Mouse (Mus musculus) MEL (cell line): ENCODE measurements around the gene Stard7. TPM values are rescaled to one million over a fixed set of nuclear protein-coding genes. Genes with fewer than 3 reads are reported as not detected.

ENCODE experiments used
- DNase-seq: peaks from one replicate; pipeline ENCODE4 v3.0.0; 2011; ENCODE audit warnings: low read depth, low spot score
- H3K27ac ChIP-seq: 2 replicates; pipeline ENCODE4 v1.5.1; 2012; ENCODE audit warnings: low read depth, mild to moderate bottlenecking, control low read depth, low read length, moderate library complexity; ENCODE audit not compliant: control insufficient read depth
- H3K27me3 ChIP-seq, 2 experiments: fragments of 150-350 bp in 1 of 2; sonication (generic) in 1 of 2; 2 replicates each; pipeline ENCODE4 v1.6.1; 2012; ENCODE audit warnings: low read length in 2 of 2, mild to moderate bottlenecking in 2 of 2, improper control_type of control experiment in 1 of 2, moderate library complexity in 1 of 2; ENCODE audit not compliant: insufficient read depth in 2 of 2, control insufficient read depth in 1 of 2
- H3K36me3 ChIP-seq, 2 experiments: 2 replicates each; pipeline ENCODE4 v1.6.1; 2012 to 2014; ENCODE audit warnings: low read length in 2 of 2, improper control_type of control experiment in 1 of 2, inconsistent platforms in 1 of 2, mild to moderate bottlenecking in 1 of 2; ENCODE audit not compliant: insufficient read depth in 2 of 2, control insufficient read depth in 1 of 2
- H3K4me1 ChIP-seq, 2 experiments: fragments of 150-350 bp in 1 of 2; sonication (generic) in 1 of 2; 2 replicates each; pipeline ENCODE4 v1.6.1; 2012; ENCODE audit warnings: low read length in 2 of 2, improper control_type of control experiment in 1 of 2, mild to moderate bottlenecking in 1 of 2; ENCODE audit not compliant: insufficient read depth in 2 of 2, control insufficient read depth in 1 of 2
- H3K4me3 ChIP-seq, 2 experiments: fragments of 150-350 bp in 1 of 2; sonication (generic) in 1 of 2; 2 replicates each; pipeline ENCODE4 v1.5.1; 2012; ENCODE audit warnings: low read depth in 2 of 2, low read length in 2 of 2, mild to moderate bottlenecking in 2 of 2, moderate library complexity in 2 of 2, control low read depth in 1 of 2, improper control_type of control experiment in 1 of 2; ENCODE audit not compliant: control insufficient read depth in 1 of 2, insufficient read depth in 1 of 2
- H3K79me2 ChIP-seq: 2 replicates; pipeline ENCODE4 v1.6.1; 2012; ENCODE audit warnings: mild to moderate bottlenecking, low read length, moderate library complexity; ENCODE audit not compliant: control insufficient read depth, poor library complexity, insufficient read depth
- H3K9ac ChIP-seq: 2 replicates; pipeline ENCODE4 v1.6.1; 2012; ENCODE audit warnings: low read depth, mild to moderate bottlenecking, control low read depth, low read length, moderate library complexity; ENCODE audit not compliant: control insufficient read depth, poor library complexity, severe bottlenecking
- H3K9me3 ChIP-seq: fragments of 150-350 bp; sonication (generic); replicated peaks from 2 replicates; pipeline ENCODE4 v1.6.1; 2012; ENCODE audit warnings: mild to moderate bottlenecking, low read length, improper control_type of control experiment, moderate library complexity; ENCODE audit not compliant: insufficient read depth
- BHLHE40 ChIP-seq: IDR thresholded peaks from 2 replicates; pipeline ENCODE4 v1.6.1; 2012; ENCODE audit warnings: low read depth, mild to moderate bottlenecking, inconsistent platforms, low read length, improper control_type of control experiment, borderline replicate concordance
- E2F4 ChIP-seq: IDR thresholded peaks from 2 replicates; pipeline ENCODE4 v1.6.1; 2011; ENCODE audit warnings: low read depth, low read length, improper control_type of control experiment, borderline replicate concordance
- EP300 ChIP-seq, 2 experiments: IDR thresholded peaks; 2 replicates each; pipeline ENCODE4 v1.6.1; 2011; ENCODE audit warnings: improper control_type of control experiment in 2 of 2, low read length in 2 of 2, low read depth in 1 of 2, mild to moderate bottlenecking in 1 of 2
- GABPA ChIP-seq: IDR thresholded peaks from 2 replicates; pipeline ENCODE4 v1.6.1; 2012; ENCODE audit warnings: low read depth, mild to moderate bottlenecking, inconsistent platforms, low read length, improper control_type of control experiment, moderate library complexity
- GATA1 ChIP-seq: IDR thresholded peaks from 2 replicates; pipeline ENCODE4 v1.6.1; 2011; ENCODE audit warnings: low read depth, low read length, improper control_type of control experiment
- HCFC1 ChIP-seq: IDR thresholded peaks from 2 replicates; pipeline ENCODE4 v1.6.1; 2012; ENCODE audit warnings: low read depth, mild to moderate bottlenecking, inconsistent platforms, low read length, improper control_type of control experiment, moderate library complexity
- JUND ChIP-seq: IDR thresholded peaks from 2 replicates; pipeline ENCODE4 v1.6.1; 2011; ENCODE audit warnings: low read depth, mild to moderate bottlenecking, improper control_type of control experiment, low read length
- KAT2A ChIP-seq: conservative IDR thresholded peaks from 2 replicates; pipeline ENCODE4 v1.6.1; 2012; ENCODE audit warnings: low read depth, low read length, improper control_type of control experiment, inconsistent platforms
- MAFK ChIP-seq: IDR thresholded peaks from 2 replicates; pipeline ENCODE4 v1.6.1; 2011; ENCODE audit warnings: low read depth, mild to moderate bottlenecking, low read length, improper control_type of control experiment, borderline replicate concordance
- MAX ChIP-seq: IDR thresholded peaks from 2 replicates; pipeline ENCODE4 v1.6.1; 2011; ENCODE audit warnings: low read length, improper control_type of control experiment
- MAZ ChIP-seq: IDR thresholded peaks from 2 replicates; pipeline ENCODE4 v1.6.1; 2012; ENCODE audit warnings: low read depth, mild to moderate bottlenecking, inconsistent platforms, low read length, improper control_type of control experiment
- MEF2A ChIP-seq: IDR thresholded peaks from 2 replicates; pipeline ENCODE4 v1.6.1; 2014; ENCODE audit warnings: low read depth, mild to moderate bottlenecking, inconsistent platforms, low read length, improper control_type of control experiment; ENCODE audit not compliant: poor library complexity, insufficient replicate concordance, severe bottlenecking; ENCODE audit errors: extremely low read depth
- MYB ChIP-seq: IDR thresholded peaks from 2 replicates; pipeline ENCODE4 v1.6.1; 2011; ENCODE audit warnings: mild to moderate bottlenecking, low read depth, low read length, improper control_type of control experiment
- MYC ChIP-seq: IDR thresholded peaks from 2 replicates; pipeline ENCODE4 v1.6.1; 2011; ENCODE audit warnings: low read depth, mild to moderate bottlenecking, low read length, improper control_type of control experiment, moderate library complexity
- NELFE ChIP-seq: IDR thresholded peaks from 2 replicates; pipeline ENCODE4 v1.6.1; 2011; ENCODE audit warnings: low read depth, low read length, improper control_type of control experiment
- POLR2AphosphoS5 ChIP-seq: IDR thresholded peaks from 2 replicates; pipeline ENCODE4 v1.6.1; 2012; ENCODE audit warnings: low read depth, borderline replicate concordance, mild to moderate bottlenecking, inconsistent platforms, low read length, moderate library complexity, mixed read lengths
- RAD21 ChIP-seq: IDR thresholded peaks from 2 replicates; pipeline ENCODE4 v1.6.1; 2011; ENCODE audit warnings: mild to moderate bottlenecking, low read depth, low read length, improper control_type of control experiment
- RCOR1 ChIP-seq: IDR thresholded peaks from 2 replicates; pipeline ENCODE4 v1.6.1; 2012; ENCODE audit warnings: low read depth, mild to moderate bottlenecking, inconsistent platforms, low read length, improper control_type of control experiment
- SIN3A ChIP-seq: IDR thresholded peaks from 2 replicates; pipeline ENCODE4 v1.6.1; 2012; ENCODE audit warnings: low read length, improper control_type of control experiment, inconsistent platforms
- TBP ChIP-seq: IDR thresholded peaks from 2 replicates; pipeline ENCODE4 v1.8.0; 2011; ENCODE audit warnings: low read depth, low read length, improper control_type of control experiment
- TCF12 ChIP-seq: IDR thresholded peaks from 2 replicates; pipeline ENCODE4 v1.6.1; 2014; ENCODE audit warnings: low read depth, mild to moderate bottlenecking, inconsistent platforms, low read length, improper control_type of control experiment, moderate library complexity
- UBTF ChIP-seq: IDR thresholded peaks from 2 replicates; pipeline ENCODE4 v1.6.1; 2012; ENCODE audit warnings: low read depth, mild to moderate bottlenecking, inconsistent platforms, low read length, improper control_type of control experiment, moderate library complexity, borderline replicate concordance; ENCODE audit not compliant: insufficient read depth
- USF1 ChIP-seq: IDR thresholded peaks from 2 replicates; pipeline ENCODE4 v1.6.1; 2014; ENCODE audit warnings: low read depth, mild to moderate bottlenecking, inconsistent platforms, low read length, improper control_type of control experiment, moderate library complexity
- USF2 ChIP-seq, 2 experiments: IDR thresholded peaks; 2 replicates each; pipeline ENCODE4 v1.6.1; 2011 to 2012; ENCODE audit warnings: improper control_type of control experiment in 2 of 2, low read length in 2 of 2, borderline replicate concordance in 1 of 2, inconsistent platforms in 1 of 2, low read depth in 1 of 2, mild to moderate bottlenecking in 1 of 2; ENCODE audit not compliant: insufficient read depth in 1 of 2
- ZC3H11A ChIP-seq: IDR thresholded peaks from 2 replicates; pipeline ENCODE4 v1.6.1; 2012; ENCODE audit warnings: low read depth, mild to moderate bottlenecking, inconsistent platforms, low read length, improper control_type of control experiment
- ZMIZ1 ChIP-seq: IDR thresholded peaks from 2 replicates; pipeline ENCODE4 v1.6.1; 2012; ENCODE audit warnings: low read depth, mild to moderate bottlenecking, inconsistent platforms, low read length, improper control_type of control experiment, moderate library complexity
- polyA plus RNA-seq, 2 experiments: library from polyadenylated mRNA; stranded (reverse) in 1 of 2; unstranded in 1 of 2; fragments of >175 nt in 1 of 2; fragments of >200 nt in 1 of 2; gene quantifications; 2 replicates each; pipeline versions ENCODE4 v1.2.1 to v1.2.4; 2012; ENCODE audit warnings: low replicate concordance in 2 of 2, low read depth in 1 of 2; ENCODE audit not compliant: insufficient read length in 2 of 2, insufficient read depth in 1 of 2, missing spikeins in 1 of 2
- total RNA-seq: library from RNA; depleted of rRNA; stranded (reverse); fragments of 300-350 nt; gene quantifications from 2 replicates; pipeline ENCODE4 v1.2.3, GENCODE M21; 2012

Gene Stard7
- total and polyA plus RNA-seq, 3 experiments: 87.7 to 134 (median 87.9) TPM

- Histone ChIP-seq H3K4me3 (no peak overlapping the region), H3K4me1 (peaks cover 13 to 16% of the 10 kb centered on the region in 2 experiments)
- no peak for DNase-seq
- no peak for TF ChIP-seq BHLHE40
- TF ChIP-seq GATA1: no peak
- no peak for TF ChIP-seq MAZ
- no peak for TF ChIP-seq GABPA
- no peak for TF ChIP-seq JUND
- no peak for TF ChIP-seq MYC
- no peak for TF ChIP-seq POLR2AphosphoS5
- no peak for TF ChIP-seq MEF2A
- no peak for TF ChIP-seq USF1
- no peak for TF ChIP-seq EP300 (IDR thresholded peaks at IDR 0.05; ENCODE audit: low read depth in 1 of 2, low read length in 2 of 2)
- TF ChIP-seq UBTF: no peak
- TF ChIP-seq ZMIZ1: no peak
- no peak for TF ChIP-seq MAFK
- no peak for TF ChIP-seq SIN3A
- TF ChIP-seq, all 39 proteins: peak for 0
- Histone ChIP-seq H3K9ac (no peak overlapping the region), H3K9me3 (no peaks in the 10 kb centered on the region), H3K27ac (no peak overlapping the region), H3K36me3 (peaks cover 0 to 18% of the 10 kb centered on the region in 2 experiments; a peak in 3 of 4 replicates), H3K79me2 (0 out of 2 replicates have a peak, but pooled peaks cover 4% of the 10 kb centered on the region), H3K27me3 (no peaks in the 10 kb centered on the region)
Measured at GRCm38 (mm10) chr2:127255294-127255693, 14.7 kb upstream of the Stard7 start.

GRCm38 (mm10) chr2:127259340-127259739 lies 10.7 kb upstream of the Stard7 start:
- Histone ChIP-seq H3K27ac (no peak overlapping the region), H3K27me3 (no peaks in the 10 kb centered on the region), H3K4me1 (no peaks in the 10 kb centered on the region; a peak in 2 of 4 replicates), H3K36me3 (peaks cover 0 to 4% of the 10 kb centered on the region in 2 experiments; a peak in 3 of 4 replicates), H3K9ac (no peak overlapping the region), H3K4me3 (no peak overlapping the region), H3K79me2 (no peaks in the 10 kb centered on the region), H3K9me3 (no peaks in the 10 kb centered on the region)
- TF ChIP-seq TBP: no peak
- TF ChIP-seq USF1: no peak
- no peak for TF ChIP-seq MAZ
- no peak for TF ChIP-seq ZMIZ1
- no peak for TF ChIP-seq MAX
- no peak for TF ChIP-seq RAD21
- TF ChIP-seq ZC3H11A: no peak
- no peak for TF ChIP-seq RCOR1
- no peak for TF ChIP-seq E2F4
- TF ChIP-seq USF2 (IDR thresholded peaks at IDR 0.05; ENCODE audit: borderline replicate concordance in 1 of 2, insufficient read depth in 1 of 2, low read depth in 1 of 2, low read length in 2 of 2): no peak
- TF ChIP-seq MAFK: no peak
- no peak for TF ChIP-seq MYB
- TF ChIP-seq MYC: no peak
- no peak for TF ChIP-seq KAT2A
- TF ChIP-seq NELFE: no peak
- no peak for TF ChIP-seq HCFC1
- no peak for TF ChIP-seq TCF12
- no peak for DNase-seq
